Mouse (Mus musculus) liver, adult 10 weeks (tissue): ENCODE data around the gene Rbm15. TPM values are rescaled to one million over a fixed set of nuclear protein-coding genes. Genes with fewer than 3 reads are reported as not detected.

ENCODE experiments used
- polyA plus RNA-seq: library from polyadenylated mRNA; stranded (reverse); fragments of 350-450 nt; fragmentation: Illumina TruSeq; extraction: RNeasy Lipid Tissue Mini Kit (QIAGEN cat#74804); gene quantifications from one replicate; pipeline ENCODE4 v1.2.3, GENCODE M21; 2014; ENCODE audit warnings: low read depth, low replicate concordance

Gene Rbm15
- polyA plus RNA-seq = 7.9 TPM

DNA sequence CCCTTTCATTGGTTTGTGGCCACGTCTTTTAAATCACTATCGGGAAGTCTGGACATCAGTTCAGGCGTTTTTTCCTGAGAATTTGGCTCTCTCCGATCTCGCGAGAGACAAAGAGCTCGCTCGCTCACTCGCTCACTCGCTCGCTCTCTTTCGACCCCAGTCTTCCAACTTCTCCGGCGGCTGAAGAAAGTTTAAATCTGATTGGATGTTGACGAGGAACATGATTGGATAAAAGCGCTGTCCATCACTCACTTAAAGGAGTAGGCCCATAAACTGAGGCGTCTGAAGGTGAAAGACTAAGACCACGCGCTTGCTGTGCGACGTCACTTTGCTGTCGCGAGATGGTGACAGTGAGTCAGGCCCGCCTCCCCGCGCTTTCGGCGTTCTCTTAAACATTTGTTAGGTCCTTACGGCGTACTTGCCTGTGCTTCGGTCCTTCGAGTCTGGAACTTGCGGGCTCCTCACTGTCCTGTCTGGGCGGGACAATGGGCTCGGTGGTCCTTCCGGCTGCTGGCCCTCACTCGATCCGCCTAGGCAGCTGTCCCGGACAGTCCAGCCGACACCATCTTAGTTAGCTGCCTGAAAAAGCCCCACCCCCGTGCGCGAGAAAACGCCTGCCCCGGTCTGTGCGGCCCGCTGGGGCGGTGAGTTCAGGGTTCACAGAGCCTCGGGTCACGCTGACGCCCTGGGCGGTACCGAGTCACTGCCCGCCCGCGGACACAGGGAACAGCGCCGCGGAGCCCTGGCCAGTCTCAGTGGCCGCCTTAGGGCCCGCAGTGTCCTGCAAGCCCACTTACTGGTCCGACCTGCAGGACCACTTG, at the start of gene Rbm15:
Rbm15 (minus strand) TSS at position 293 of the 821 bp plus-strand sequence.

DNA sequence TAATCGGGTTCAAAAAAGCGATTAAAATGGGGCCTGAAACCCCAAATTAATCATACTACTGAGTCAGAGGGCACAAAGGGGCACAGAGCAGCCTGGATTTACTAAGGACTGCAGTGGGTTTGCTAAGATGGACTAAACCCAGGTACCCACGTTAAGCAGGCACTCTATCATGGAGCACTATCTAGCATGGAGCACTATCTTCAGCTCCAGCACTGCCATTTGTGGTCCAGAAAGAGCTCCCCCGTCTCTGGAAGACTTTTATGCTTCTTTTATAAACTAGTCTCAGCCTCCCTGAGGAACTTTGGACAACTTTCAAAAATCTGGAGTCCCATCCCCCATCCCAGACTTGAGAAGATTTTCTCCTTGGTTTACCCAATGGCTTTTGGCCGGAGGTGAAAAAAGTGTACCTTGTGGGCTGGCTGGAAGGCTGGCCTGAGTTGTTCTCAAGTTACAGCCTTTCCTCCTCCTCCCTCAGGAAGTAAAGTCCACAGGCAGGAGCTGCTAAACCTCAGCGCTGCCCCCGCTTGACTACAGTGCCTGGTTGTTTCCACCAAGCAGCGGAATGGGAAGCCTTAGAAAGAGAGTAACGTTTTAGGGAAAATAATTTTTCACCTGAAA, 42.6 kb downstream of the Rbm15 start, which contains the start of gene Slc16a4:
Slc16a4 (plus strand) TSS at position 467 of the 618 bp plus-strand sequence.

DNA sequence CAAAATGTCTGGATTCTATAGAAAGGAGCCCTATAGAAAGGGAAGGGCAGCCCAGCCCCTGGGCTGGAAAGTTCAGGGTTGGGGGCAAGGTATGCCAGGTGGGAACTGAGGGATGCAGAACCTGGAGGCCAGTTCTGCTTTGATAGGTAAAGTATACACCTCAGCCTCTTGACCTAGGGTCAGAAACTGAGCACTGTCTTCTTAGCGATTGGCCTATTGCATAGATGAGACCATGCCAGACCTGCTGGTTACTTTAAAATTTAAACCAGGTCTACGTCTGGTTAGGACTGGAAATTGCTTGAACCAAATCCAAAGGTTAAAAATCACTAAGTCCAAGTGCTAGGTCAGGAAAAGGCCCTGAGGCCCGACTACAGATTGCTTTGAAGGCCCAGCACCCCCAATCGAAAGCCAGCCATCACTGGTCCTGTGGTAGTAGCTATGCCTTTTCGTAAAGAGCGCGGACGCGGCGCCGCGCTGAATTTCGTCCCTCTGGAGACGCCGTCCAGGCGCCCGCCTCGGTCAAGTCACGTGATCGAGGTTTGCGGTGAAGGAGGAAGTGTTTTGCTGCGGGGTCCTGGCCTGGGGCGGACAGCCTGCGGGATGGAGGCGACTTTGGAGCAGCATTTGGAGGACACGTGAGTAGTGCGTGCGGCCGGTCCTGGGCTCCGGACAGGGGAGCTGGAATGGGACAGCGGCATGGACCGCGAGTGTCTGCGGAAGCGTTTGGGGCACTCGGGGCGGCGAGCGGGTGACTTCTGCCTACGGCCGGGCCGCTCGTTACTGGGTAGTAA, 54.8 kb downstream of the Rbm15 start, which contains the start of gene Lamtor5:
Lamtor5 (plus strand) TSS at position 380 of the 791 bp plus-strand sequence.

Other genes with a start within 250 kb of the Rbm15 start
- gene Kcna2, start 232.5 kb downstream of the Rbm15 start, polyA plus RNA-seq = 0.90 TPM
- not detected for gene Kcna10, start 150.6 kb downstream of the Rbm15 start, polyA plus RNA-seq
- not detected for gene Cym, start 111.9 kb downstream of the Rbm15 start, polyA plus RNA-seq
- gene A630076J17Rik, start 103.1 kb downstream of the Rbm15 start, polyA plus RNA-seq = not detected
- gene Prok1, start 94.0 kb downstream of the Rbm15 start, polyA plus RNA-seq = 1.4 TPM
- gene Lamtor5, start 54.8 kb downstream of the Rbm15 start, polyA plus RNA-seq = 68.6 TPM
- 0.29 TPM for gene Slc16a4, start 42.4 kb downstream of the Rbm15 start, polyA plus RNA-seq
- gene Kcnc4, start 125.9 kb upstream of the Rbm15 start, polyA plus RNA-seq = not detected
- gene Slc6a17, start 184.3 kb upstream of the Rbm15 start, polyA plus RNA-seq = not detected
- gene Ubl4b, start 221.4 kb upstream of the Rbm15 start, polyA plus RNA-seq = not detected